Mouse (Mus musculus) ES-E14 (cell line): ENCODE measurements around the gene Grm4. TPM values are rescaled to one million over a fixed set of nuclear protein-coding genes. Genes with fewer than 3 reads are reported as not detected.

ENCODE experiments used
- DNase-seq: peaks from one replicate; pipeline ENCODE4 v3.0.0-alpha.2; 2013; ENCODE audit warnings: low read depth, low spot score
- H3K27ac ChIP-seq: 2 replicates; pipeline ENCODE4 v1.5.1; 2012; ENCODE audit warnings: low read depth, mild to moderate bottlenecking, low read length, moderate library complexity, mixed read lengths; ENCODE audit not compliant: poor library complexity, insufficient read depth, severe bottlenecking
- H3K36me3 ChIP-seq: 2 replicates; pipeline ENCODE4 v1.6.1; 2012; ENCODE audit warnings: mild to moderate bottlenecking, low read length, moderate library complexity, mixed read lengths; ENCODE audit not compliant: control insufficient read depth, poor library complexity, insufficient read depth, severe bottlenecking
- H3K4me1 ChIP-seq, 2 experiments: fragments of 150-350 bp in 1 of 2; sonication (generic) in 1 of 2; 2 replicates each; pipeline ENCODE4 v1.6.1; 2012; ENCODE audit warnings: low read length in 2 of 2, mild to moderate bottlenecking in 1 of 2, mixed read lengths in 1 of 2; ENCODE audit not compliant: control insufficient read depth in 2 of 2, insufficient read depth in 2 of 2, poor library complexity in 1 of 2
- H3K4me3 ChIP-seq, 2 experiments: fragments of 150-350 bp in 1 of 2; sonication (generic) in 1 of 2; 2 replicates each; pipeline ENCODE4 v1.5.1; 2012; ENCODE audit warnings: low read length in 2 of 2, low read depth in 1 of 2, mild to moderate bottlenecking in 1 of 2, mixed read lengths in 1 of 2; ENCODE audit not compliant: insufficient read depth in 1 of 2, poor library complexity in 1 of 2, severe bottlenecking in 1 of 2
- H3K9ac ChIP-seq: 2 replicates; pipeline ENCODE4 v1.6.1; 2012; ENCODE audit warnings: low read depth, mild to moderate bottlenecking, low read length, mixed read lengths; ENCODE audit not compliant: poor library complexity, insufficient read depth, severe bottlenecking
- H3K9me3 ChIP-seq: fragments of 150-350 bp; sonication (generic); 2 replicates; pipeline ENCODE4 v1.6.1; 2012; ENCODE audit warnings: low read depth, mild to moderate bottlenecking, low read length; ENCODE audit not compliant: control insufficient read depth, insufficient read depth
- CHD2 ChIP-seq: IDR thresholded peaks from 2 replicates; pipeline ENCODE4 v1.6.1; 2014; ENCODE audit warnings: mild to moderate bottlenecking, low read depth, low read length, inconsistent platforms
- HCFC1 ChIP-seq: IDR thresholded peaks from 2 replicates; pipeline ENCODE4 v1.6.1; 2012; ENCODE audit warnings: low read length, inconsistent platforms, borderline replicate concordance; ENCODE audit not compliant: insufficient read depth
- MAFK ChIP-seq: IDR thresholded peaks from 2 replicates; pipeline ENCODE4 v1.6.1; 2014; ENCODE audit warnings: mild to moderate bottlenecking, low read depth, low read length, inconsistent platforms; ENCODE audit not compliant: insufficient read depth
- ZC3H11A ChIP-seq: IDR thresholded peaks from 2 replicates; pipeline ENCODE4 v1.6.1; 2012; ENCODE audit warnings: low read depth, mild to moderate bottlenecking, inconsistent platforms, low read length, borderline replicate concordance
- ZNF384 ChIP-seq: IDR thresholded peaks from 2 replicates; pipeline ENCODE4 v1.6.1; 2012; ENCODE audit warnings: low read depth, low read length, inconsistent platforms
- in situ Hi-C, 2 experiments: fragments of 600-800 bp; cut with MboI; formaldehyde crosslinking; loops; one replicate each; pipeline ENCODE4 v1.15.1; 2025; ENCODE audit warnings: low sequenced_read_pairs in 2 of 2, inconsistent platforms in 1 of 2; ENCODE audit not compliant: unreplicated experiment in 2 of 2
- total RNA-seq: library from RNA; depleted of rRNA; stranded (reverse); fragments of 300-350 nt; gene quantifications from 2 replicates; pipeline ENCODE4 v1.2.3, GENCODE M21; 2012

The Grm4 gene
- total RNA-seq, 1 experiment = 0.49 TPM

DNA sequence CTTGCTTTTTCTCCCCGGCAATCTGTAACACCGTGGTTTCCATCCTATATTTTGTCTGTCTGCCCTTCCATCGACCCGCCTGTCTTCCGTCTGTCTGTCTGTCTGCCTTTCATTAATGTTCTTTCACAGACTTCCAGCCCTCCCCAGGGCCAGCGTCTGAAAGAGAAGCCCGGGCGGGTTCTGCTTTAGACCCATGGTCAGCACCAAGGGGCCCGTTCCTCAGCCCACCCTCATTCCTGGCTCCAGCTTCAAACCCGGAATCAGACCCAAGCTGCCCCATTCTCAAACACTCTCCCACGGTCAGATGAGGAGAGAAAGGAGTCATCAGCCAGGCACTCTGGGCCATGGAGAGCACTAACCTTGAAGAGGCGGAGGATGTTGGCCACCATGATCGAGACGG is 18.9 kb downstream of the Grm4 start:
- Histone ChIP-seq H3K4me3 (peak overlapping the region; percentile 18 to 27), H3K9ac (0 out of 2 replicates have a peak overlapping the region, but pooled peaks have one; percentile 11), H3K27ac (no peak overlapping the region), H3K9me3 (no peaks in the 10 kb centered on the region), H3K4me1 (peaks cover 0 to 22% of the 10 kb centered on the region in 2 experiments; a peak in 2 of 4 replicates), H3K36me3 (no peaks in the 10 kb centered on the region)
- in situ Hi-C loops = loop anchor here in 1 of 2 experiments (25.0 kb wide), 1 partner anchor 315 kb away; no protein-coding TSS in a partner anchor
- no peak for TF ChIP-seq HCFC1
- no peak for TF ChIP-seq ZC3H11A
- no peak for TF ChIP-seq ZNF384
- TF ChIP-seq CHD2 = no peak
- no peak for TF ChIP-seq MAFK
- no peak for DNase-seq

DNA sequence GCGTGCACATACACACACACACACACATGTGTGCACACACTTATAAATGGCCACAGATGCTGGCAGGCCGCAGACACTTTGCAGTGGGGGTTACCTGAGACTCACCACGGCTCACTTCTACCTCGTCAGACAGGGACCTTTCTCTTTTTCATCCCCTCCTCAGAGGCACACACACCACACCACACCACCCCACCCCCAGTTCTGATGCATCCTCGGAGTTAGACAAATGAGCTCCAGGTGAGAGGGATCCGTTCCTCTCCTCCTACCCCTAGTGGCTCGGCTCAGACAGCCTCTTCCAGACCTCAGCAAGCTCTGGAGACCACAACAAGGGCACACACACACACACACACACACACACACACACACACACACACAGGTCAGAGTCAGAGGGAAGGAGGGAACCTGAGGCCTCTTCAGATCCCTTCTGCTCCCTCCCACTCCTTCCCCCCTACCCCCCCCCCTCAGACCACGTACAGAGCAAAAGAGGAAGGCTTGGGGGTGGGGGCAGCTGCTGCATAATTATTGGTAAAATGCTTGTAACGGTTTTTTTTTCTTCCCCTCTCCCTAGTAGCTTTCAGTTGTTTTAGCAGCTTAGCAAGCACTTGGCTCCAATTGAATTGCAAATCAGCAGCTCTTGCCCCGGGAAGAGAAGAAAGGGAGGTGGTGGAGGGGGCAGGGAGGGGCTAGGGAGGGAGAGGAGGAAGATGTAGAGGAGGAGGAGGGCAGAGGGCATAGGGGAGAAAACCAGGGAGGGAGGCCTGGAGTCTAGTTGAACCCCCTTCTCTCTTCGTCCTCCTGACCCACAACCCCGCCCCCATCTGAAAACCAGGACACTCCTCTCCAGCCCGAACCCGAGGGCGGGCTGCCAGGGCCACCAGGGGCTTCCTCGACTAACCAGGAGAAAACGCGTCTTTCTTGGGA is 19.6 kb downstream of the Grm4 start:
- Histone ChIP-seq H3K4me3 (peak overlapping the region in 1 of 2 experiments; percentile 3; a peak in 2 of 4 replicates), H3K36me3 (no peaks in the 10 kb centered on the region), H3K9me3 (no peaks in the 10 kb centered on the region), H3K4me1 (peaks cover 0 to 22% of the 10 kb centered on the region in 2 experiments; a peak in 2 of 4 replicates), H3K9ac (peak overlapping the region; percentile 44; the same call in 1 of the 2 replicates), H3K27ac (peak overlapping the region; percentile 51; the same call in 1 of the 2 replicates)
- no peak for TF ChIP-seq ZC3H11A
- TF ChIP-seq ZNF384 = peak; percentile 80
- no peak for TF ChIP-seq HCFC1
- TF ChIP-seq MAFK = 0 out of 2 replicates have a peak, but pooled peaks have one; percentile 15
- in situ Hi-C loops = loop anchor here in 1 of 2 experiments (25.0 kb wide), 1 partner anchor 314 kb away; no protein-coding TSS in a partner anchor
- peak; percentile 78 for DNase-seq

DNA sequence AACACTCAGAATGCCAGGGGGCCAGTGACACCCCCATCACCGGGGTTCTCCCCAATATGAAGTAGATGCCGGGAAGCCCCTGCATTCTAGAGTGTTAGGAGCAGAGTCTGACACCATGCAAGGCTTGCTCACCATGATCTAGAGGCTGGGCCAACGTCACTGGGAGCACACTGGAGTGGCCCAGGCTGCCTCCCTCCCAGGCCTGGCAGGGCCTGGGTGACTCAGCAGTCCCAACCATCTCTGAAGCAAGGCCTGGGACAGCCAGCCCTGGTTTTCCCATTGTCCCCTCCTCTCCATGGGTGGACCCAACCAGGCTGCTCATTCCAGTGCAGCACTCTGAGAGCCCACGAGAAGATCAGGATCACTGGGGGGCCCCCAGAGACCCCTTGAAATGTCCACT is 20.4 kb downstream of the Grm4 start:
- no peak for DNase-seq
- H3K9me3 ChIP-seq = no peaks in the 10 kb centered on the region
- H3K9ac ChIP-seq = peak overlapping the region; percentile 44; the same call in 1 of the 2 replicates
- peaks cover 0 to 22% of the 10 kb centered on the region in 2 experiments; a peak in 2 of 4 replicates for H3K4me1 ChIP-seq
- in situ Hi-C loops = loop anchor here in 1 of 2 experiments (25.0 kb wide), 1 partner anchor 314 kb away; no protein-coding TSS in a partner anchor
- H3K4me3 ChIP-seq = no peak overlapping the region
- peak overlapping the region; percentile 51; the same call in 1 of the 2 replicates for H3K27ac ChIP-seq
- TF ChIP-seq MAFK (0 out of 2 replicates have a peak, but pooled peaks have one; percentile 25), HCFC1 (no peak)
- no peaks in the 10 kb centered on the region for H3K36me3 ChIP-seq

DNA sequence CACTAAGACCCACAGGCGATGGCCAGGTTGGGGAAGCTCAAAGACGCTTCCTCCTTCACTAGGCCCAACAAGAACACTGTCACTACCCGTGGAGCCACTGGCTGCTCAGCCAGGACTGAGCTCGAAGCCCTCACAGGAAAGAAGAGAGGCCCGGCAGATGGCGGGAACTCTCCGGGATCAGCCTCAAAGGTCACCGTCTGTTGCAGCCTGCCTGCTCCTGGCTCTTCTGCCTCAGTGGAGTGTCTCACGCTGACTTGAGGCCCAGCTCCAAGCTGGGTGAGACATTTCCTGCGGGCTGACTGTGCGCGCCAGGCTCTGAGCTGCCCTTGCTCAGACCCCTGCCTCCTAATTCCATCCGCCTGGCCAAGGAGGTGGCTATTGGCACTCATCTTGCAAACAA is 22.1 kb downstream of the Grm4 start:
- Histone ChIP-seq H3K36me3 (no peaks in the 10 kb centered on the region), H3K4me3 (no peak overlapping the region), H3K9ac (no peak overlapping the region), H3K9me3 (no peaks in the 10 kb centered on the region), H3K4me1 (peaks cover 0 to 15% of the 10 kb centered on the region in 2 experiments; a peak in 2 of 4 replicates), H3K27ac (no peak overlapping the region)
- no peak for DNase-seq
- TF ChIP-seq HCFC1 = no peak
- TF ChIP-seq ZNF384 = no peak
- TF ChIP-seq MAFK = no peak
- TF ChIP-seq ZC3H11A = no peak
- no peak for TF ChIP-seq CHD2
- in situ Hi-C loops = no loop called here
